17 mouse cellular contexts compared by ENCODE assay signal in the genomic region with DNA sequence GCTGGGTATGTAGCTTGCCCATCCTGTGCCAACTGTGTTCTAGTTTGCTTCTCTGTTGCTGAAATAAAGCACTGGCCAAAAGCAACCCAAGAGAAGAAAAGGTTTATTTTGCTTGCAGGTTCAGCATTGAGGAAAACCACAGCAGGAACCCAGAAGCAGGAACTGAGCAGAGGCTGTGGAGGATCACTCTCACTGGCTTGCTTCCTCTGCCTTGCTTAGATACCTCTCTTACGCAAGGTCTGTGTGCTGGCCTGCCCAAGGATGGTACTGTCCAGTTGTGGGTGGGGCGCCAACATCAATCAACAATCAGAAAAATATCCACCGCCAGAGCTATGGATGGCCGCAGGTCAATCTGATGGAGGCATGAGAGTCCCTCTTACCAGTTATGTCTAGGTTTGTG. TPM values are rescaled to one million over a fixed set of nuclear protein-coding genes. Genes with fewer than 3 reads are reported as not detected.
A peak's percentile ranks its signal among the peaks of the same experiment; 100 is the strongest.
DNase-seq lines count a peak whose midpoint lies in the region; ATAC-seq lines count a peak whose summit lies in the region.
"Had no signal": no experiment of that assay in that cellular context is flagged by ENCODE, and none has a peak within 500 bp of the region (broad histone marks: within the 10 kb centered on the region; RNA-seq: fewer than 3 reads in every experiment).

No protein-coding gene starts in this region.

- intact Hi-C loops in heart, postnatal 25 days (cut with DNase I) = loop anchor here (5.0 kb wide), 2 partner anchors 44 to 51 kb away; a partner anchor contains a TSS

- DNase-seq in heart, adult 11 months = peak; percentile 67
- no peak for DNase-seq in heart, postnatal 25 days (ENCODE audit: low spot score)
- DNase-seq in 416B (ENCODE audit: low read depth) = peak; percentile 88
- peak; percentile 27 to 40 for DNase-seq in monocyte, adult 2 months (ENCODE audit: low read depth in 1 of 2, low spot score in 2 of 2)
- no peak for DNase-seq in ovary, postnatal 36 days (ENCODE audit: low spot score)
- no peak for DNase-seq in B cell, adult 2 months
- no peak for DNase-seq in layer of hippocampus, adult 9-11 months
- DNase-seq: adrenal gland, postnatal 14 days; cerebellum, adult 2 months; cerebellum, postnatal 10 days; gastrocnemius, postnatal 36 days; heart, adult 2 months; heart, postnatal 14 days had no signal

- peak; percentile 12 to 59; a peak in 1 of 4 replicates for ATAC-seq in hematopoietic stem cell, adult 5-6 weeks (replicated peaks in 1 of 2; ENCODE audit: insufficient read depth in 1 of 2, low FRiP score in 2 of 2, low TSS enrichment in 1 of 2, low read depth in 1 of 2, poor library complexity in 2 of 2, severe bottlenecking in 2 of 2)
- ATAC-seq: activated CD4-positive, CD25-positive, alpha-beta regulatory T cell, adult 4 months; forebrain, embryonic 15.5 days; Patski had no signal

RNA-seq across cellular contexts. Expression of a gene that starts 34.2 kb away (rescaled TPM):
- 10 to 100 TPM; 11.8 to 14.0 TPM for total RNA-seq in heart, postnatal 25 days (2021)
- total RNA-seq in hematopoietic stem cell, adult 5-6 weeks (2017) = 154 and 169 TPM in 2 replicates

RNA-seq across cellular contexts. Expression of a gene that starts 44.4 kb away (rescaled TPM):
- 10 to 100 TPM in 1 of 2 experiments, 1 to 10 TPM in 1; 8.0 to 10.9 TPM for total RNA-seq in heart, postnatal 25 days (2021)
- total RNA-seq in hematopoietic stem cell, adult 5-6 weeks (2017) = 7.1 and 17.7 TPM in 2 replicates

Comparison
In these comparisons a context has a peak if more than half of its experiments do, and no peak if none do; other contexts are left out.
1. DNase-seq: peak in heart, adult 11 months (single experiment), 416B (single experiment) and monocyte, adult 2 months (2 of 2); none in heart, postnatal 25 days (single experiment), ovary, postnatal 36 days (single experiment), B cell, adult 2 months (0 of 2) and layer of hippocampus, adult 9-11 months (single experiment).
2. RNA of a gene that starts 34.2 kb away (total RNA-seq): 154 to 169 TPM in hematopoietic stem cell, adult 5-6 weeks; 11.8 to 14.0 TPM in heart, postnatal 25 days; every median in the first group is over 10 times any median in the second.